Mouse (Mus musculus): Measurements from ENCODE around the gene Pcbp2.

DNA sequence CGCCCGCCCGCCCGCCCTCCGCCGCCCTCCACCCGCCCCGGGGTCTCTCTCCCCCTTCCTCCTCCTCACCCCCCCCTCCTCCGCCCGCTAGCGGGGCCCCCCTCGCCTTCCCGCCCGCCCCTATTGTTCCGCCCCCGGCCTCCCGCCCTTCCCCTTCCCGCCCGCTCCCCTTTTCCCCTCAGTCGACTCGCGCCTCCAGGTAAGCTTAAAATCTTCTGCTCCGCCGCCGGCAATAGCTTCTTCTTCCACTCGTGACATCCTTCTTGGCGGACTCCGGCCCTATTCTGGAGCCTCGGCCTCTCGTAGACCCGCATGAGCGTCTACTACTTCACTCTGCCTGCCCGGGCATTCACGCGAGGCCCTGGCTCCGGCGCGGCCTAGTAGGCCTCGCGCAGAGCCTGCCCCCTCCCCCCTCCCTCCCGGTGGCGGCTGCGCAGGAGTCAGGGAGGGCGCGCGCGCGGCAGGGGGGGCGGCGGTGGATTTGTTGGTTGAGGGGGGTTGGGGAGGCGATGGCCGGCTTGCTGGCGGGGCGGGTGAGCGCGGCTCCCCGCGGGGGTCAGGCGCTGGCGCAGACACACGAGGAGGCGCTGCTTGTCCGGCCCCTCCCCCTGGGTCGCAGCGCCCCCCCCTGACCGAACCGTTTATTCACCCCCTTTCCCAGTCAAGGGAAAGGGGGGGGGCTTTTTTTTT, 411 bp downstream of the Pcbp2 start:
- TF ChIP-seq CTCF (IDR thresholded peaks at IDR 0.05; ENCODE audit: low read depth): peak; percentile 38; the same call in 1 of the 2 replicates
- TF ChIP-seq EP300 (IDR thresholded peaks at IDR 0.05; ENCODE audit: low read depth): no peak

Data from liver, postnatal 0 days (tissue).